Mouse (Mus musculus) heart, postnatal 14 days (tissue): ENCODE results near the gene Vasn. TPM values are rescaled to one million over a fixed set of nuclear protein-coding genes. Genes with fewer than 3 reads are reported as not detected.
A peak's percentile ranks its signal among the peaks of the same experiment; 100 is the strongest.

Experiments used
- DNase-seq, 2 experiments: peaks; one replicate each; pipeline ENCODE4 v3.0.0; 2021 to 2022
- intact Hi-C: fragments of 180-260 bp; cut with DNase I; formaldehyde crosslinking; loops from one replicate; pipeline ENCODE4 v1.15.1; 2025
- total RNA-seq, 2 experiments: library from RNA; stranded (reverse); gene quantifications; 2 replicates each; pipeline ENCODE4 v1.2.3; 2021

Vasn gene
- total RNA-seq, 2 experiments from 2014 or later = 12.1 to 14.7 TPM

GRCm38 (mm10) chr16:4605514-4606131 lies 34.1 kb upstream of the Vasn start:
- intact Hi-C loops = loop anchor here (5.0 to 10.0 kb wide), 2 partner anchors 118 to 301 kb away; no protein-coding TSS in a partner anchor
- no peak for DNase-seq

GRCm38 (mm10) chr16:4606431-4607084 lies 33.2 kb upstream of the Vasn start:
- DNase-seq = peak; percentile 51 to 73
- intact Hi-C loops = loop anchor here (1.0 to 10.0 kb wide), 4 partner anchors 38 to 302 kb away; no protein-coding TSS in a partner anchor

- peak; percentile 87 to 90 for DNase-seq
- intact Hi-C loops = loop anchor here (1.0 to 10.0 kb wide), 4 partner anchors 40 to 303 kb away; no protein-coding TSS in a partner anchor
These were observed 31.8 kb upstream of the Vasn start for GRCm38 (mm10) chr16:4607818-4608531.

GRCm38 (mm10) chr16:4608532-4609059 lies 31.1 kb upstream of the Vasn start:
- intact Hi-C loops = loop anchor here (5.0 to 10.0 kb wide), 2 partner anchors 121 to 304 kb away; no protein-coding TSS in a partner anchor
- no peak for DNase-seq

- no peak for DNase-seq
- intact Hi-C loops = no loop called here
These were observed 28.5 kb upstream of the Vasn start for GRCm38 (mm10) chr16:4611193-4611592.

GRCm38 (mm10) chr16:4611676-4612075 lies 28.1 kb upstream of the Vasn start:
- no peak for DNase-seq
- intact Hi-C loops = no loop called here

GRCm38 (mm10) chr16:4613736-4614135 lies 26.0 kb upstream of the Vasn start:
- intact Hi-C loops = no loop called here

GRCm38 (mm10) chr16:4614639-4615038 lies 25.1 kb upstream of the Vasn start:
- intact Hi-C loops = no loop called here

More at GRCm38 (mm10) chr16:4613736-4614135, 26.0 kb upstream of the Vasn start:
- DNase-seq = no peak

GRCm38 (mm10) chr16:4615297-4615696 lies 24.4 kb upstream of the Vasn start:
- intact Hi-C loops = no loop called here
- DNase-seq = no peak

More at GRCm38 (mm10) chr16:4614639-4615038, 25.1 kb upstream of the Vasn start:
- DNase-seq = no peak

GRCm38 (mm10) chr16:4616829-4617228 lies 22.9 kb upstream of the Vasn start:
- intact Hi-C loops = no loop called here
- no peak for DNase-seq

GRCm38 (mm10) chr16:4624074-4624473 lies 15.7 kb upstream of the Vasn start:
- no peak for DNase-seq
- intact Hi-C loops = no loop called here

- DNase-seq = peak; percentile 94 to 96
- intact Hi-C loops = no loop called here
These were observed 15.1 kb upstream of the Vasn start, which contains the start of gene Pam16 for GRCm38 (mm10) chr16:4624481-4625110. TSS of gene Pam16 (minus strand) at chr16:4624988.

GRCm38 (mm10) chr16:4627105-4627504 lies 12.6 kb upstream of the Vasn start:
- DNase-seq = no peak
- intact Hi-C loops = no loop called here

- intact Hi-C loops = no loop called here
- no peak for DNase-seq
These were observed 10.8 kb upstream of the Vasn start for GRCm38 (mm10) chr16:4628898-4629419.

- intact Hi-C loops = loop anchor here (1.0 to 10.0 kb wide), 5 partner anchors 25 to 515 kb away; partner anchors contain the start of genes Cdip1 and Sec14l5
These were observed 9.8 kb upstream of the Vasn start for GRCm38 (mm10) chr16:4629950-4630349.

GRCm38 (mm10) chr16:4632050-4632449 lies 7.7 kb upstream of the Vasn start:
- intact Hi-C loops = loop anchor here (5.0 to 10.0 kb wide), 3 partner anchors 160 to 513 kb away; partner anchors contain the start of genes Cdip1 and Sec14l5
- DNase-seq = peak; percentile 40 to 51

More at GRCm38 (mm10) chr16:4629950-4630349, 9.8 kb upstream of the Vasn start:
- peak; percentile 85 to 93 for DNase-seq

- no peak for DNase-seq
- intact Hi-C loops = loop anchor here (5.0 to 10.0 kb wide), 3 partner anchors 159 to 511 kb away; partner anchors contain the start of genes Cdip1 and Sec14l5
These were observed 6.1 kb upstream of the Vasn start for GRCm38 (mm10) chr16:4633661-4634060.

- no peak for DNase-seq
- intact Hi-C loops = loop anchor here (5.0 to 10.0 kb wide), 3 partner anchors 158 to 510 kb away; partner anchors contain the start of genes Cdip1 and Sec14l5
These were observed 5.1 kb upstream of the Vasn start for GRCm38 (mm10) chr16:4634681-4635080.

GRCm38 (mm10) chr16:4635760-4636159 lies 4.0 kb upstream of the Vasn start:
- intact Hi-C loops = loop anchor here (10.0 kb wide), 1 partner anchor 509 kb away; the partner anchor contains the start of gene Sec14l5
- DNase-seq = no peak
